Mouse (Mus musculus) heart, embryonic 13.5 days (tissue): ENCODE measurements around the gene Naxd. TPM values are rescaled to one million over a fixed set of nuclear protein-coding genes. Genes with fewer than 3 reads are reported as not detected.
"Not testable (repeated sequence)": the region's sequence is repeated elsewhere in the genome, so short reads cannot be mapped to it uniquely, and the experiment has no call there.

Source experiments
- ATAC-seq: fragments of 200-750 bp; cut with Nextera tagmentation; 2 replicates; pipeline ENCODE4 v1.8.0; 2017; ENCODE audit warnings: moderate TSS enrichment; ENCODE audit not compliant: insufficient number of reproducible peaks, low FRiP score, low TSS enrichment; ENCODE audit errors: extremely low read depth
- H3K27ac ChIP-seq: fragments of 300-500 bp; sonication (generic); replicated peaks from 2 replicates; pipeline ENCODE4 v1.5.1; 2015; ENCODE audit warnings: moderate library complexity, mild to moderate bottlenecking, inconsistent platforms
- H3K27me3 ChIP-seq: fragments of 300-500 bp; sonication (generic); replicated peaks from 2 replicates; pipeline ENCODE4 v1.6.1; 2015; ENCODE audit warnings: mild to moderate bottlenecking, inconsistent platforms
- H3K36me3 ChIP-seq: fragments of 300-500 bp; sonication (generic); 2 replicates; pipeline ENCODE4 v1.6.1; 2015; ENCODE audit warnings: mild to moderate bottlenecking, inconsistent platforms
- H3K4me1 ChIP-seq: fragments of 300-500 bp; sonication (generic); 2 replicates; pipeline ENCODE4 v1.6.1; 2015; ENCODE audit warnings: inconsistent platforms
- H3K4me2 ChIP-seq: fragments of 300-500 bp; sonication (generic); 2 replicates; pipeline ENCODE4 v1.6.1; 2015; ENCODE audit warnings: inconsistent platforms, mild to moderate bottlenecking, moderate library complexity
- H3K4me3 ChIP-seq: fragments of 300-500 bp; sonication (generic); 2 replicates; pipeline ENCODE4 v1.5.1; 2015; ENCODE audit warnings: moderate library complexity, mild to moderate bottlenecking, inconsistent platforms
- H3K9ac ChIP-seq: fragments of 300-500 bp; sonication (generic); 2 replicates; pipeline ENCODE4 v1.6.1; 2015; ENCODE audit warnings: inconsistent platforms, mild to moderate bottlenecking, moderate library complexity
- H3K9me3 ChIP-seq: fragments of 300-500 bp; sonication (generic); 2 replicates; pipeline ENCODE4 v1.6.1; 2016; ENCODE audit warnings: inconsistent platforms
- WGBS: fragments of 180-500 bp; shearing (Covaris S2); methylation state at CpG from one replicate; pipeline ENCODE4 v1.1.7; 2015; ENCODE audit warnings: mixed read lengths; 5-methylcytosine and 5-hydroxymethylcytosine counted together
- polyA plus RNA-seq: library from polyadenylated mRNA; unstranded; fragments of >200 nt; fragmentation: Nextera tagmentation; extraction: Ambion mirVana; gene quantifications from 2 replicates; pipeline ENCODE4 v1.2.1, GENCODE M21; 2015

Gene Naxd
- polyA plus RNA-seq, 1 experiment from 2014 or later = 73.5 TPM

DNA sequence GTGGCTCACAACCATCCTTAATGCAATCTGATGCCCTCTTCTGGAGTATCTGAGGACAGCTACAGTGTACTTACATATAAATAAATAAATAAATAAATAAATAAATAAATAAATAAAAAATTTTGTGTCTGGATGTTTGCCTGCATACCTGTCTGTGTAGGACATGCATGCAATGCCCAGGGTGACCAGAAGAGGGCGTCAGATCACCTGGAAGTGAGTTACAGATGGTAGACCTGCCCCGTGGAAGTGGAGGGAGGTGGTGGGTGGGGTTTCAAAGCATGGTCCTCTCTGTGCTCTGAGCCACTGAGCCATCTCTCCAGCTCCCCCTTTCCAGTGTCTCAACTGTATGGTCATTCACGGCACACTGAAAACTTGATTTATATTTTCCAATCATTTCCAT is 47.1 kb downstream of the Naxd start:
- no peak overlapping the region for H3K27ac ChIP-seq
- no peak for ATAC-seq
- no peaks in the 10 kb centered on the region for H3K9me3 ChIP-seq
- peaks cover 7% of the 10 kb centered on the region for H3K4me1 ChIP-seq
- no peak overlapping the region for H3K4me2 ChIP-seq
- H3K27me3 ChIP-seq = no peaks in the 10 kb centered on the region
- H3K4me3 ChIP-seq = no peak overlapping the region
- no peak overlapping the region for H3K9ac ChIP-seq
- H3K36me3 ChIP-seq = peaks cover 70% of the 10 kb centered on the region
- WGBS = 55% methylated on average over 3 of the region's 3 CpGs

- H3K9me3 ChIP-seq = no peaks in the 10 kb centered on the region
- H3K36me3 ChIP-seq = peaks cover 43% of the 10 kb centered on the region
- H3K4me2 ChIP-seq = no peak overlapping the region
- WGBS = 61% methylated on average over 6 of the region's 6 CpGs
- H3K27me3 ChIP-seq = no peaks in the 10 kb centered on the region
- no peak overlapping the region for H3K9ac ChIP-seq
- H3K27ac ChIP-seq = no peak overlapping the region
- H3K4me3 ChIP-seq = no peak overlapping the region
- ATAC-seq = no peak
- peaks cover 18% of the 10 kb centered on the region for H3K4me1 ChIP-seq
Measured at GRCm38 (mm10) chr8:11547063-11547462, 49.8 kb downstream of the Naxd start.

- ATAC-seq = no peak
- Histone ChIP-seq H3K4me2 (peak overlapping the region; percentile 77), H3K27ac (peak overlapping the region; percentile 90), H3K9me3 (no peaks in the 10 kb centered on the region), H3K9ac (peak overlapping the region; percentile 90; the same call in 1 of the 2 replicates), H3K4me3 (peak overlapping the region; percentile 84), H3K36me3 (peaks cover 24% of the 10 kb centered on the region), H3K27me3 (no peaks in the 10 kb centered on the region), H3K4me1 (peaks cover 23% of the 10 kb centered on the region)
- WGBS = 20% methylated on average over 7 of the region's 7 CpGs
Measured at GRCm38 (mm10) chr8:11549706-11550105, 52.4 kb downstream of the Naxd start.

DNA sequence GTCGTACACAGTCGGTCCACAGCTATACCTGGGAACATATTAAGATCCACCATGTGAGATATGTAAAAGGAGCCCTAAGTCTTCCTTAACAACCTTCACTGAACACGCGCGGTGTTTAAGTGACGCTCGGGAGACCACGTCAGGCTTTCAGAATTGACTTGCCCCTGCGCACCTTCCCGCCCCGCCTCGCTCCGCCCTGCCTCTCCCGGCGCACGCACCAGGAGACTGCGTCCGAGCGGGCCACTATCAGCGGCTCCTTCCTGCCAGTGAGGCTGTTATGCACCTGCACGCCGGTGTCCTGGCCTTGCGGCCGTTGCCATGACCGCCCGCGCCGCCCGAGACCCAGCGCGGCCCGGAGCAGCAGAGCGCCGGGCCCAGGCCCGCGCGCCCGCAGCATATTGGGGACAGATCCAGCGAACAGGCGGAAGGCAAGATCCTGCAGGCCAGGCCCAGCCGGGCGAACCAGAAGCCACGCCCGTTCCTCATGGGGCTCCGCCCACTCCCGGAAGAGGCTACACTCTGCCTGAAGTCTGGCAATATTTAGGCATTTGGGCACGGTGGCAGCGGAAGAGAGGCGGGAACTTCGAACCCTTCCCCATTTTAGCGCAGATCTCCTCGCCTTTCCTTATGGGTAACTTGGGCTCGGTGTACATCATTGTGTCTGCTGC is 53.1 kb downstream of the Naxd start, which contains the start of gene Cars2:
Gene Cars2 (minus strand): TSS at position 503 of the 668 bp plus-strand sequence.
- ATAC-seq = peak; percentile 65; the same call in 1 of the 2 replicates
- Histone ChIP-seq H3K9ac (peak within 1 kb of the TSS; percentile 90), H3K27ac (peak within 1 kb of the TSS; percentile 90), H3K9me3 (no peaks in the 10 kb centered on the region), H3K4me3 (peak within 1 kb of the TSS; percentile 84), H3K4me2 (peak within 1 kb of the TSS; percentile 77), H3K36me3 (peaks cover 22% of the 10 kb centered on the region), H3K4me1 (peaks cover 24% of the 10 kb centered on the region), H3K27me3 (no peaks in the 10 kb centered on the region)
- under 1% methylated on average over 53 of the region's 53 CpGs for WGBS

DNA sequence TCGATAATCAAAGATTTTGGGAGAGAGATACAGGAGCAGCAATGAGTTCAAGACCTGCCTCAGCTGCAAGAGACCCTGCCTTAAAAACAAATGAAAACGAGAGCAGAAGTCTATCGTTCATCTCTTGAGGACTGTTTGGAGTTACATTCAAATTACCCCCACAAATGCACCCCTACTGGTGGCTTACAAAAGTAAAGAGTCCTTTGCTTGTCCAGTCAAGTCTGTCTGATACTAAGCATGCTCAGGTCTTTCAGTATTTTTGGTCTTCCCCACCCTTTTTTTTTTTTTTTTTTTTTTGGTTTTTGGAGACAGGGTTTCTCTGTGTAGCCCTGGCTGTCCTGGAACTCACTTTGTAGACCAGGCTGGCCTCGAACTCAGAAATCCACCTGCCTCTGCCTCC is 54.2 kb downstream of the Naxd start:
- H3K4me3 ChIP-seq, H3K9ac ChIP-seq, H3K27ac ChIP-seq, H3K9me3 ChIP-seq, H3K27me3 ChIP-seq, ATAC-seq: not testable (repeated sequence)
- 82% methylated on average over 4 of the region's 4 CpGs for WGBS
- Histone ChIP-seq H3K4me2 (peak overlapping the region; percentile 77; the same call in 1 of the 2 replicates), H3K4me1 (peaks cover 24% of the 10 kb centered on the region), H3K36me3 (peaks cover 15% of the 10 kb centered on the region)

DNA sequence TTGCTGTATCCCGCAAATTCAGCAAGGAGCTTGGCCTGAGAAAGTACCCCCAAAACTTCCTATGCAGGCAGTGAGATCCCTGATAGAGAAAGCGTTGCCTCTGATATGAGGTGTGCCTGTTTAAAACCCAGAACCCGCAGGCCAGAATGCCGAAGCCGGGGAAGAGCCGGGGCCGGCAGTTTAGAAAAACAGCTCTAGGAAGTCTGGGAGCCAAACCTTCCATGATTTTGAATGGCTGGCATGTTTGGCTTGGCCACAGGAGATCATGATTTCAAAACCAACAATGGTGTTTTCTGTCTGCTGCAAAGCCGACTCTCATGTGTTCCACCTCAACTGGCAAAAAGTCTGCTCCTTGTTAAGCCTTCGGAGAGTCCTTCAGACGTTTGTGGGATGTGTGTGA is 55.1 kb downstream of the Naxd start:
- no peak overlapping the region for H3K9ac ChIP-seq
- peaks cover 24% of the 10 kb centered on the region for H3K4me1 ChIP-seq
- ATAC-seq = no peak
- H3K36me3 ChIP-seq = peaks cover 8% of the 10 kb centered on the region
- H3K9me3 ChIP-seq = no peaks in the 10 kb centered on the region
- 68% methylated on average over 10 of the region's 10 CpGs for WGBS
- H3K4me2 ChIP-seq = no peak overlapping the region
- H3K27ac ChIP-seq = no peak overlapping the region
- H3K4me3 ChIP-seq = no peak overlapping the region
- H3K27me3 ChIP-seq = no peaks in the 10 kb centered on the region

GRCm38 (mm10) chr8:11554799-11555719 is 57.8 kb downstream of the Naxd start, which contains the start of gene Ing1:
TSS of gene Ing1 (plus strand) at chr8:11555571.
- WGBS = under 1% methylated on average over 52 of the region's 52 CpGs
- peak within 1 kb of the TSS; percentile 81 for H3K4me2 ChIP-seq

GRCm38 (mm10) chr8:11555720-11556591 is 58.6 kb downstream of the Naxd start:
- Histone ChIP-seq H3K9me3 (no peaks in the 10 kb centered on the region), H3K4me2 (peak overlapping the region; percentile 81), H3K9ac (peak overlapping the region; percentile 94), H3K27ac (peak overlapping the region; percentile 99), H3K36me3 (no peaks in the 10 kb centered on the region), H3K27me3 (no peaks in the 10 kb centered on the region), H3K4me3 (peak overlapping the region; percentile 85), H3K4me1 (peaks cover 32% of the 10 kb centered on the region)
- ATAC-seq = peak; percentile 77
- under 1% methylated on average over 98 of the region's 103 CpGs for WGBS

More at GRCm38 (mm10) chr8:11554799-11555719, 57.8 kb downstream of the Naxd start, which contains the start of gene Ing1:
- Histone ChIP-seq H3K4me1 (peaks cover 32% of the 10 kb centered on the region), H3K9ac (peak within 1 kb of the TSS; percentile 94), H3K4me3 (peak within 1 kb of the TSS; percentile 85), H3K27ac (peak within 1 kb of the TSS; percentile 99), H3K36me3 (no peaks in the 10 kb centered on the region), H3K9me3 (no peaks in the 10 kb centered on the region), H3K27me3 (no peaks in the 10 kb centered on the region)
- peak; percentile 70 for ATAC-seq

DNA sequence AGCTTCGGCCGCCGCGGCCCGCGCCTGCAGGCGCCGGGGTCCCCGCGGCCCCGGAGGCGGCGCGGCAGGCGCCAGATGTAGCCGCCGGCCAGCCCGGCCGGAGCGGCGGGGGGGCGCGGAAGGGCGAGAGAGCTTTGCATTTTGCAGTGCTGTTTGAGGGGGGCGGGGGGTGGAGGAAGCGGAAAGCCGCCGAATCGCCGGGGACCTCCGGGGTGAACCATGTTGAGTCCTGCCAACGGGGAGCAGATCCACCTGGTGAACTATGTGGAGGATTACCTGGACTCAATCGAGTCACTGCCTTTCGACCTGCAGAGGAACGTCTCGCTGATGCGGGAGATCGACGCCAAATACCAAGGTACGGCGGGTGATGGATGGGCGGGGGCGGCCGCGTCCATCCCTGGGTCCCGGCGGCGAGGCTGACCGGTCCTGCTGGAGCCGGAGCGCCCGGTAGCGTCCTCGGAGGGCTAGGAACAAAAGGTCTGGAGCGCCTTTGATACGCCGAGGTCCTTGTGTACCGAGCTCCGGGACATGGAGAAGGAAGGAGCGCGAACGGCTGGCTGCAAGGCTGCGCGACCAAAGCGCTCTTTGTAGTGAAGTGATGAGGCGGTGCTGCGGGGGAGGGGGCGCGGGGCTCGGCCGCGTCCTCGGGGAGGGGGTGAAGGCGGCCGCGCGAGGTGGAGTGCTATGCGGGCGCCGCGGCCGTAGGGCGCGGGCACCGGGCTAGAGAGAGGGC is 59.6 kb downstream of the Naxd start:
- Histone ChIP-seq H3K9me3 (no peaks in the 10 kb centered on the region), H3K27ac (peak overlapping the region; percentile 99), H3K9ac (peak overlapping the region; percentile 94), H3K27me3 (no peaks in the 10 kb centered on the region), H3K36me3 (peaks cover 8% of the 10 kb centered on the region), H3K4me2 (peak overlapping the region; percentile 81), H3K4me3 (peak overlapping the region; percentile 85), H3K4me1 (peaks cover 29% of the 10 kb centered on the region)
- ATAC-seq = no peak
- under 1% methylated on average over 69 of the region's 85 CpGs for whole genome bisulfite sequencing

DNA sequence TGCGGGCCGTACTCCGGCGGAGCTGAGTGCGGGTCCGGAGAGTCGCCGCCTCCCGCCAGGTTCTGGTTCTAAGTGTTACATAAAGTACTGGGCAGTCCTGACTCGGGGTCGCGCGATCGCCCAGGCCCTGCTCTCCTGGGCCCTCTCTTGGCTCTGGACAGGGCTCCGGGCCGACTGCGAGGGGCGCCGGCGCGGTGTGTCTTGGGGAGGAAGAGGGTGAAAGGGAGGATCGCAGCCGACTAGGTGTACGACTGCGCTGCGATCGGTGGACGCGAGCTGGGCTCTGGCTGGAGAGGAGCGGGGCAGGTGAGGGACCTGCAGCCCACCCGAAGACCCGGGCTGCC is 60.1 kb downstream of the Naxd start:
- peak overlapping the region; percentile 94 for H3K9ac ChIP-seq
- peaks cover 29% of the 10 kb centered on the region for H3K4me1 ChIP-seq
- under 1% methylated on average over 32 of the region's 32 CpGs for WGBS
- peak overlapping the region; percentile 81 for H3K4me2 ChIP-seq
- H3K27ac ChIP-seq = peak overlapping the region; percentile 99
- peaks cover 14% of the 10 kb centered on the region for H3K36me3 ChIP-seq
- H3K9me3 ChIP-seq = no peaks in the 10 kb centered on the region
- ATAC-seq = no peak
- peak overlapping the region; percentile 85 for H3K4me3 ChIP-seq
- H3K27me3 ChIP-seq = no peaks in the 10 kb centered on the region
